Mouse (Mus musculus) hindbrain, embryonic 12.5 days (tissue): Measurements from ENCODE around the gene Fam20a. TPM values are rescaled to one million over a fixed set of nuclear protein-coding genes. Genes with fewer than 3 reads are reported as not detected.

Source experiments
- ATAC-seq: fragments of 200-750 bp; cut with Nextera tagmentation; 2 replicates; pipeline ENCODE4 v1.8.0; 2017; ENCODE audit warnings: moderate TSS enrichment; ENCODE audit not compliant: low FRiP score
- H3K27ac ChIP-seq: fragments of 300-500 bp; sonication (generic); 2 replicates; pipeline ENCODE4 v1.5.1; 2016; ENCODE audit warnings: mild to moderate bottlenecking
- H3K27me3 ChIP-seq: fragments of 300-500 bp; sonication (generic); 2 replicates; pipeline ENCODE4 v1.6.1; 2016; ENCODE audit warnings: mild to moderate bottlenecking
- H3K36me3 ChIP-seq: fragments of 300-500 bp; sonication (generic); 2 replicates; pipeline ENCODE4 v1.6.1; 2016; ENCODE audit warnings: mild to moderate bottlenecking
- H3K4me1 ChIP-seq: fragments of 300-500 bp; sonication (generic); 2 replicates; pipeline ENCODE4 v1.6.1; 2016
- H3K4me2 ChIP-seq: fragments of 300-500 bp; sonication (generic); replicated peaks from 2 replicates; pipeline ENCODE4 v1.6.1; 2016; ENCODE audit warnings: mild to moderate bottlenecking
- H3K4me3 ChIP-seq: fragments of 300-500 bp; sonication (generic); 2 replicates; pipeline ENCODE4 v1.5.1; 2016; ENCODE audit warnings: mild to moderate bottlenecking
- H3K9ac ChIP-seq: fragments of 300-500 bp; sonication (generic); 2 replicates; pipeline ENCODE4 v1.6.1; 2016; ENCODE audit warnings: mild to moderate bottlenecking, moderate library complexity
- H3K9me3 ChIP-seq: fragments of 300-500 bp; sonication (generic); replicated peaks from 2 replicates; pipeline ENCODE4 v1.6.1; 2016; ENCODE audit warnings: mild to moderate bottlenecking
- WGBS: fragments of 180-500 bp; shearing (Covaris S2); methylation state at CpG from one replicate; pipeline ENCODE4 v1.1.7; 2016; 5-methylcytosine and 5-hydroxymethylcytosine counted together
- polyA plus RNA-seq: library from polyadenylated mRNA; unstranded; fragments of >200 nt; fragmentation: Nextera tagmentation; extraction: Ambion mirVana; gene quantifications from 2 replicates; pipeline ENCODE4 v1.2.1, GENCODE M21; 2016

The Fam20a gene
- polyA plus RNA-seq, 1 experiment from 2014 or later = 4.8 TPM

DNA sequence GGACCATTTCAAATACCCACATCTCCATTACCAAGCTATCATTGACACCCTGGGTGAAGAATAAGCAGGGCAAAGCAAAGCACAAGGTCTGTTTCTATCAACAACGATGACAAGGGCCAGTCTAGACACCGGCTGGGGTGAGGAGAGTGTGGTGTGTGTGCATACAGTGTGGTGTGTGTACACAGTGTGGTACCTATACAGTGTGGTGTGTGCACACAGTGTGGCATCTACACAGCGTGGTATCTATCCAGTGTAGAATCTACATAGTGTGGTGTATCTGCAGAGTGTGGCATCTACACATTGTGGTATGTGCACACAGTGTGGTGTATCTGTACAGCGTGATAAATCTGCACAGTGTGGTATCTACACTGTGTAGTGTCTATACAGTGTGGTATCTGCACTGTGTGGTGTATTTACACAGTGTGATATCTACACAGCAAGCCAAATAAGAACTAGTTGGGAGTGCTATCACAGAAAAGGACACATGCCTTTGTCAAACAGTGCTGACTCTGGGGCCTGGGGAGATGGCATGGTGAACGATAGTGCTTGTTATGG is 24.9 kb downstream of the Fam20a start:
- 87% methylated on average over 5 of the region's 5 CpGs for WGBS
- no peak overlapping the region for H3K9ac ChIP-seq
- no peak for ATAC-seq
- no peaks in the 10 kb centered on the region for H3K36me3 ChIP-seq
- H3K4me3 ChIP-seq = no peak overlapping the region
- H3K4me1 ChIP-seq = no peaks in the 10 kb centered on the region; the same call in 1 of the 2 replicates
- no peaks in the 10 kb centered on the region for H3K27me3 ChIP-seq
- H3K27ac ChIP-seq = no peak overlapping the region
- no peak overlapping the region for H3K4me2 ChIP-seq
- H3K9me3 ChIP-seq = no peaks in the 10 kb centered on the region

DNA sequence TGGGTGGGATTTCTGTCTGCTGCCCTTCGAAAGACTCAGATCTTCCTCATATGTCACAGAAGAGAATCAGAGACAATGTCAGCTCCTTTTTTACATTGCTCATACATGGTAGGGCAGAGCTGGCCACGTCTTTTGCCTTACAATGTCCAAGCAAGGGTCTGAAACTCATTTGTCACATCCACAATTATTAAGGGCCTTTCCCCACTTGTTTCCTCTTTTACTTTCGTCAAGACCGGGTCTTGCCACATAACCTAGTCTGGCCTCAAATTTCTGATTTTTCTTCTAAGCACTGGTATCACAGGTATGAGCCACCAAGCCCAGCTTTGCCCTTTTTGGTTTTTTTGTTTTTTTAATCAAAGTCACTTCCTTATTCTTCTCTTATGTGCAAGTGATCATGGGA is 25.6 kb downstream of the Fam20a start:
- 93% methylated on average over 4 of the region's 4 CpGs for WGBS
- no peak for ATAC-seq
- no peak overlapping the region for H3K9ac ChIP-seq
- H3K36me3 ChIP-seq = no peaks in the 10 kb centered on the region
- H3K4me1 ChIP-seq = no peaks in the 10 kb centered on the region
- no peaks in the 10 kb centered on the region for H3K9me3 ChIP-seq
- H3K4me2 ChIP-seq = no peak overlapping the region
- H3K4me3 ChIP-seq = no peak overlapping the region
- no peak overlapping the region for H3K27ac ChIP-seq
- H3K27me3 ChIP-seq = no peaks in the 10 kb centered on the region

DNA sequence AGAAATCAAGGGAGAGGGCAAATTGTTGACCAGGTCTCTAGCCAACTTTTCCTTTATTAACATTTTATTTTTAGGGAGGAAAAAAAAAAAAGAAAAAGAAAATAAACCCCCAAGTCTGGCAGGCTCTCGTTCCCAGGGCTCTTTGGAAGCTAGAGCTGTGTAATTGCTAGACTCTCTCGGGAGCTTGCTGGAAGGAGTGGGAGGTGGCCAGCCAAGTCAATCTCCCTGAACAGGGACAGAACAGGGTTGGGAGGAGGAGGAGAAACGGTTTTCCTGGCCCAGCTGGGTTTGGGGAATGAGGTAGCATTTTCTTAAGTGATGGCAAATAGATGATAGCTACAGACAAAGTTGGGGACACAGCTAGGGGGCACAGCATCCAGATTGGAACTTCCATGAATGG is 29.3 kb downstream of the Fam20a start:
- 36% methylated on average over 3 of the region's 3 CpGs for whole genome bisulfite sequencing
- ATAC-seq = no peak
- no peaks in the 10 kb centered on the region for H3K36me3 ChIP-seq
- H3K9me3 ChIP-seq = no peaks in the 10 kb centered on the region
- H3K4me3 ChIP-seq = no peak overlapping the region
- H3K4me1 ChIP-seq = no peaks in the 10 kb centered on the region
- no peaks in the 10 kb centered on the region for H3K27me3 ChIP-seq
- H3K27ac ChIP-seq = no peak overlapping the region
- H3K9ac ChIP-seq = no peak overlapping the region
- no peak overlapping the region for H3K4me2 ChIP-seq

DNA sequence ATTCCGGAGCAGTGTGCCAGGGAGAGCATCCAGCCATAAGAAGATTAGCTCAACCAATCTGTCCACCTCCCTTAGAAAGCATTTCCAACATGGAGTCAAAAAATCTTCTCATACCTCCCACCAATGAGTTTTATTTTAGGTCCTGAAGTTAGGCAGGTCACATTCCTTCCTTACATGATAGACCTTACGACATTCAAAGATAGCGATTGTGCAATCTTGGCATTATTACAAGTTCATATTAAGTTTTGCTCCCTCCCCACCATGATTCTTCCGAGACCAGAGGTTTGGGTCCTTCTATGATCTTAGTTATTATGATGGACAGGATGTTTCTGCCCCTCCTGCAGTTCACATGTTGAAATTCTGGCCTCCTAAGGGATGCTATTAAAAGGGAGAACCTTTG is 32.5 kb downstream of the Fam20a start:
- 90% methylated on average over 4 of the region's 4 CpGs for WGBS
- H3K27me3 ChIP-seq = no peaks in the 10 kb centered on the region
- H3K4me2 ChIP-seq = no peak overlapping the region
- no peak overlapping the region for H3K4me3 ChIP-seq
- H3K36me3 ChIP-seq = no peaks in the 10 kb centered on the region
- H3K27ac ChIP-seq = no peak overlapping the region
- H3K9me3 ChIP-seq = no peaks in the 10 kb centered on the region
- H3K9ac ChIP-seq = no peak overlapping the region
- ATAC-seq = no peak
- H3K4me1 ChIP-seq = no peaks in the 10 kb centered on the region

DNA sequence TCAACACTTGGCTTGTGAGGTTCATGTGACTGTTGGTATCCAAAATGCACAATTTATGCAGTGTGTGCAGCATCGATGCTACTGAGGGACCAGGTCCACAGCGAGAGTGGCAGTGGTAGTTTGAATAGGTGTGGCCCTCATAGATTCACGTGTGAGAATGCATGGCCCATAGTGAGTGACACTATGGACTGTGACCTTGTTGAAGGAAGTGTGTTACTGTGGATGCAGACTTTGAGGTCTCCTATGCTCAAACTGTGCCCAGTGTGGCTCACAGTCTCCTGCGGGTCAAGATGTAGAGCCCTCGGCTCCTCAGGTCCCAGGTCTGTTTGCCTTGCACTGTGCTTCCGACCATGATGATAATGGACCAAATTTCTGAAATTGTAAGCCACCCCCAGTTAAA is 39.9 kb downstream of the Fam20a start:
- Histone ChIP-seq H3K4me3 (no peak overlapping the region), H3K27me3 (no peaks in the 10 kb centered on the region), H3K27ac (no peak overlapping the region), H3K9me3 (no peaks in the 10 kb centered on the region), H3K4me1 (no peaks in the 10 kb centered on the region), H3K9ac (no peak overlapping the region), H3K4me2 (no peak overlapping the region), H3K36me3 (no peaks in the 10 kb centered on the region)
- no peak for ATAC-seq
- 91% methylated on average over 6 of the region's 6 CpGs for WGBS

DNA sequence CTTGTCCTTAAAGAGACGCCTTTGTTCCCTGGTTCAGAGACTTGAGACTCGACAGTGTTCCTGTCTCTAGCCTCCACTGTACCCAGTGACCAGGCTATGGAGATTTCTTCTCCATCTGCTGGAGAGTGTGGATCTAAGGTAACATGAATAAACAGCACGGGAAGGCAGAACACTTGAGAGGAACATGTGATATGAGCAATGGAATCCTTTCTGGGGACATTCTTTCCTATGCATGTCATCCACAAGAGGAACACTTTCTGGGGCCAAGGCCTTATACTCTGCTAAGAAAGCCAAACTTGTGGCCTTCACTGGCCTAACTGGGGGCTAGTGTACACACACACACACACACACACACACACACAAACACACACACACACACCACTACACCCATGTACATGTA is 40.5 kb downstream of the Fam20a start:
- 70% methylated on average over 3 of the region's 3 CpGs for WGBS
- H3K9ac ChIP-seq = no peak overlapping the region

DNA sequence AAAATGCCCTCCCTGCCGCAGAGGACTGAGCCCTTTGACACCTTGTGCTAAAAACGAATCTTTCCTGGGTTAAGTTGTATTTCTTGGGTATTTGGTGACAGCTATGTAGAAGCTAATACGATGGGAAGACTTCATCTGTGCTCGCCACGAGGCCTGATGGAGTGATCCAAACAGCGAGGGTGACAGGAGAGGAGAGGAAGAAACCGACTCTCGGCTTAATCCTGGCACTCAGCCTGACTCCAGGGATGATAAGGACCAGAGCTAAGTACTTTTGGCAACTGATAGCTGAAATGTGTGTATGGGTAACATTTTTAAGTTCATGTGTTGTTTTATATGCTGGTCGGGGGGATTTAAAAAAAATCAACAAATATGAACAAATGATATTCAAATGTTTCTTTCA is 41.1 kb downstream of the Fam20a start:
- WGBS = 79% methylated on average over 9 of the region's 9 CpGs
- no peak for ATAC-seq
- no peak overlapping the region for H3K4me3 ChIP-seq

More for the DNA sequence above, 40.5 kb downstream of the Fam20a start:
- no peaks in the 10 kb centered on the region for H3K4me1 ChIP-seq
- H3K27me3 ChIP-seq = no peaks in the 10 kb centered on the region
- H3K4me3 ChIP-seq = no peak overlapping the region
- H3K36me3 ChIP-seq = no peaks in the 10 kb centered on the region
- no peaks in the 10 kb centered on the region for H3K9me3 ChIP-seq
- no peak overlapping the region for H3K4me2 ChIP-seq
- H3K27ac ChIP-seq = no peak overlapping the region
- ATAC-seq = no peak

DNA sequence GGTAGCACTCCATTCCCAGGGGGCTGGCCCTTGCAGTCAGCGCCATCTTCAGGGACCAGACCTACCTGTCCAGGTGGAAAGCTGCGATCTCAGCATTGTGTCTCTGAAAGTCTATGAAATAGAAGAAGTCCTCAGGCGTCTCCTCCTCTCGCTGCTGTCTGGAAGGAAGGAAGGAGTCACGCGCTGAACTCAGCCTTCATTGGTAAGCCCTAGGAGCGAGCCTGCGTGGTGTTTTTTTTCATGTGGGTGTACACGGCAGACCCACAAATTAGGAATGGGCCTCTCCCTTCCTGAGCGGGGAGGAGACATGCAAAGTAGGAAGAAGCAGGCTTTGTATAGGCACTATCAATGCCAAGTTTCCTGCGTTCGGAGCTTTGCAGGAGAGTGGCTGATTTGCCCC is 43.8 kb downstream of the Fam20a start:
- no peaks in the 10 kb centered on the region for H3K9me3 ChIP-seq
- no peak overlapping the region for H3K4me2 ChIP-seq
- ATAC-seq = no peak
- H3K4me3 ChIP-seq = no peak overlapping the region
- no peaks in the 10 kb centered on the region for H3K4me1 ChIP-seq
- no peaks in the 10 kb centered on the region for H3K27me3 ChIP-seq
- H3K27ac ChIP-seq = no peak overlapping the region
- H3K36me3 ChIP-seq = no peaks in the 10 kb centered on the region
- WGBS = 88% methylated on average over 12 of the region's 12 CpGs
- H3K9ac ChIP-seq = no peak overlapping the region

More for the DNA sequence above, 41.1 kb downstream of the Fam20a start:
- Histone ChIP-seq H3K9ac (no peak overlapping the region), H3K9me3 (no peaks in the 10 kb centered on the region), H3K4me2 (no peak overlapping the region), H3K4me1 (no peaks in the 10 kb centered on the region), H3K27ac (no peak overlapping the region), H3K36me3 (no peaks in the 10 kb centered on the region), H3K27me3 (no peaks in the 10 kb centered on the region)

DNA sequence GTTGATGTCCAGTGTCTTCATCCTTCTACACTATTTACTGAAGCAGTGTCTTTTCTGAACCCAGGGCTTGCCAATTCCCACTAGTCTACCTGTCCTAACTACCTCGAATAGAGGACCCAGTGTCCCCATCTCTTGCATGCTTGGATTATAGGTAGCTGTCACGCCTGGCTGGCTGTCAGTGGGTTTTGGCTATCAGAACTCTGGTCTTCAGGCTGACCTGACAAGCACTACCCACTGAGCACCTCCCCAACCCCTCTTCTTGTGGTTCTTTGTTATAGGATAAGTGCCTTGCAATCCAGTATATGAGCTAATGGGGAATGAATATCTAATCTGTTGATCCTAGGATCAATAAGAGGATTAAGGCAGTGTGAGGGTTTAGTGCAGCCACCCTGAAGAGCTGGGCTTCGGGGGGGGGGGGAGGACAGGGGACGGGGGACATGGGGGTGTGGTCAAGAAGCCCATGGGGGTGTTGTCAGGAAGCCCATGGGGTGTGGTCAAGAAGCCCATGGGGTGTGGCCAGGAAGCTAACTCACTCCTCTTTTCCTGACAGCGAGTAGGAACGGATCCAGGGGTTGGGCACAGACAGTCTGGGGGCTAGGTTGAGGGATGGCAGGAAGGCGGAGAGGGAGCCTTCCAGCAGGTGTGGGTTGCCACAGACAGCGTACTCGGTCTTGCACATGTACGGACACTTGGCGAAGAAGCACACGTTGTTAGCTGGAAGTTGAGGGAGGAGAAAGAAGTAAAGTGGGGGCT is 45.3 kb downstream of the Fam20a start:
- no peak for ATAC-seq
- no peaks in the 10 kb centered on the region for H3K9me3 ChIP-seq
- no peak overlapping the region for H3K27ac ChIP-seq
- no peak overlapping the region for H3K4me3 ChIP-seq
- no peaks in the 10 kb centered on the region for H3K4me1 ChIP-seq
- no peak overlapping the region for H3K9ac ChIP-seq
- H3K4me2 ChIP-seq = no peak overlapping the region
- H3K36me3 ChIP-seq = peaks cover 3% of the 10 kb centered on the region; the same call in 1 of the 2 replicates
- no peaks in the 10 kb centered on the region for H3K27me3 ChIP-seq
- 80% methylated on average over 12 of the region's 12 CpGs for WGBS

DNA sequence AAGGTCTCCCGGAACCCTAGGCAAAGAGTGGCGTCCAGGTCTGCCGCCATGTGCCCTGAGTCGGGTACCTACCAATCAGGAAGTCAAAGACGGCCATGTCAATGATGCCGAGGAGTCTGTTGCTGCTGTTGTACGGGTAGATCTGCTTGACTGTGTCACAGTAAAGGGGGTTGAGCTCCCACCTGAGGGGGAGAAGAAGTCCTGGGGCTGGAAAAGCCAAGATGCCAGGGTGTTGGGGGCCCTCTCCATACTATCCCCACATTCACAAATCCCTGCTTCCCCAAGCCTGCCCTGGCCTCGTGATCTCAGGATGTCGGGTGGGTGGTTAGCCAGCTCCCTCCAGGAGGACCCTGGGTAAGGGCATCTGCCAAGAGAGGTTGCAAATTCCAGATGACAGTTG is 46.3 kb downstream of the Fam20a start:
- H3K4me2 ChIP-seq = no peak overlapping the region
- H3K9me3 ChIP-seq = no peaks in the 10 kb centered on the region
- no peak overlapping the region for H3K9ac ChIP-seq
- ATAC-seq = no peak
- H3K4me3 ChIP-seq = no peak overlapping the region
- 93% methylated on average over 9 of the region's 9 CpGs for WGBS
- peaks cover 10% of the 10 kb centered on the region; the same call in 1 of the 2 replicates for H3K36me3 ChIP-seq
- no peaks in the 10 kb centered on the region for H3K4me1 ChIP-seq
- H3K27me3 ChIP-seq = no peaks in the 10 kb centered on the region
- H3K27ac ChIP-seq = no peak overlapping the region

DNA sequence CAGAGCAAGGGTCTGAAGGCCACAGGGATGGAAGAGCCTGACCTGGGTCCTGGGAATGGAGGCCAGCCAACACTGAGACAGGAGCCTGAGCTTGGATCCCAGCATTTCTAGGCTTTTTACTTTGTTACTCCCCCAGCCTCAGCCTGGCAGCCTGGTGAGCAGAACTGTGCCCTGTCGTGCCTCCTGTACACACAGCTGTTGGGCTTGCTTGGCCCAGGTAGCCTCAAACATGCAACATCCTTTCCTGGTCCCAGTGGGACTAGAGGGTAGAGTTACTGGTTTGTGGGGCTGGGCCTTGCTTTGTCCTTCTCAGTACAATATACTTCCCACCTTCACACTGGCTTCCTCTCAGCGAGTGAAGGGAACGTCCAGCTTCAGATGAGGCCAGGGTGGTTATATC is 46.9 kb downstream of the Fam20a start:
- no peak for ATAC-seq
- Histone ChIP-seq H3K9ac (no peak overlapping the region), H3K4me1 (no peaks in the 10 kb centered on the region), H3K27me3 (no peaks in the 10 kb centered on the region), H3K4me2 (no peak overlapping the region), H3K4me3 (no peak overlapping the region), H3K27ac (no peak overlapping the region), H3K9me3 (no peaks in the 10 kb centered on the region), H3K36me3 (peaks cover 12% of the 10 kb centered on the region; the same call in 1 of the 2 replicates)
- 91% methylated on average over 3 of the region's 3 CpGs for WGBS

DNA sequence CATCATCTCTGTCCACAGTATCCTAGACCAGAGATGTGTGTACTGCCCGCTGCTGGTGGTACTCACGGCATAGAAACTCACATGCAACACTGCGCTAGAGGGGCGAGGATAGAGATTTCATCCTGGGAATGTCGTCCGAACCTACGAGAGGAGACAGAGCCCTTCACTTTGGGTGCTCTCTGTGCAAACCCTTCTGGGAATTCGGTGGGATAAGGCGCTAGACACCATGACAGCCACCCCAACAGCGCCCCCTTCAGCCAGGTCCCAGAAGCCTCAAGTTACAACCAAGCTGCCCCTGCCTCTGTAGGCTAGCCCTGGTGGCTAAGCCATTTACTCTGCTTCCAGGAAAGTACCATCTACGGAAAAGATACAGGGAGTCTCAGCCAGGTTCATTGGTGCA is 47.5 kb downstream of the Fam20a start:
- Histone ChIP-seq H3K9ac (no peak overlapping the region), H3K27me3 (no peaks in the 10 kb centered on the region), H3K36me3 (peaks cover 12% of the 10 kb centered on the region; the same call in 1 of the 2 replicates), H3K27ac (no peak overlapping the region), H3K4me1 (no peaks in the 10 kb centered on the region), H3K4me3 (no peak overlapping the region), H3K4me2 (no peak overlapping the region), H3K9me3 (no peaks in the 10 kb centered on the region)
- no peak for ATAC-seq
- 80% methylated on average over 11 of the region's 11 CpGs for WGBS

DNA sequence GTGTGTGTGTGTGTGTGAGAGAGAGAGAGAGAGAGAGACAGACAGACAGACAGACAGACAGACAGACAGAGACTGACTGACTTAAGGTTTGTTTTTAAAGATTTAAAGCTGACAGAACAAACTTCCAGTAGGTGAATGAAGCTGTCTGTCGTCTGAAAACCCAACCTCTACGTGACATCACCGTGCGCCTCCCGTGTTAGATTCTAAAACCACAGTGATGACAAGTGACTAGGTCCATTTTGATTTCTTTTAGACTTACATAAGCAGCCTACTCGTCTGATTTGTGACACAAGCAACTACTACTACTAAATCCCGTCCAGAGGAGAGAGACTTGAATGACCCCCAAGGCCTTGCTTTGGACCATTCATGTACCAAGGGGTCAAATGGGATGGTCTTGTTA is 48.3 kb downstream of the Fam20a start:
- WGBS = 86% methylated on average over 7 of the region's 7 CpGs
- Histone ChIP-seq H3K9ac (no peak overlapping the region), H3K4me3 (no peak overlapping the region), H3K4me1 (no peaks in the 10 kb centered on the region), H3K27ac (no peak overlapping the region), H3K9me3 (no peaks in the 10 kb centered on the region), H3K36me3 (peaks cover 17% of the 10 kb centered on the region; the same call in 1 of the 2 replicates), H3K4me2 (no peak overlapping the region), H3K27me3 (no peaks in the 10 kb centered on the region)
- no peak for ATAC-seq
